In genomic region chr7:126297579-126298460, GRCm38 (mm10) we compare ENCODE assay signal across 10 mouse cellular contexts. TPM values are rescaled to one million over a fixed set of nuclear protein-coding genes. Genes with fewer than 3 reads are reported as not detected.
DNase-seq lines count a peak whose midpoint lies in the region; ATAC-seq and TF ChIP-seq lines count a peak whose summit lies in the region.
"Had no signal": no experiment of that assay in that cellular context is flagged by ENCODE, and none has a peak within 500 bp of the region (broad histone marks: within the 10 kb centered on the region; RNA-seq: fewer than 3 reads in every experiment).

No protein-coding gene starts in this region.

- no peaks in the 10 kb centered on the region for H3K4me1 ChIP-seq in liver, postnatal 0 days (ENCODE audit: insufficient read depth)
- no peaks in the 10 kb centered on the region for H3K4me1 ChIP-seq in liver, embryonic 12.5 days
- H3K4me1 ChIP-seq in ES-E14 (ENCODE audit: control insufficient read depth in 2 of 2, insufficient read depth in 2 of 2, low read length in 2 of 2, poor library complexity in 1 of 2) = peaks cover 8 to 17% of the 10 kb centered on the region in 2 experiments; a peak in 3 of 4 replicates
- 0 out of 2 replicates have a peak, but pooled peaks cover 3% of the 10 kb centered on the region for H3K4me1 ChIP-seq in neural tube, embryonic 15.5 days
- H3K4me1 ChIP-seq: hindbrain, embryonic 15.5 days had no signal

- no peaks in the 10 kb centered on the region for H3K27me3 ChIP-seq in liver, postnatal 0 days (ENCODE audit: insufficient read depth, low read length)
- H3K27me3 ChIP-seq in liver, embryonic 12.5 days (replicated peaks) = peaks cover 18% of the 10 kb centered on the region
- H3K27me3 ChIP-seq in neural tube, embryonic 15.5 days (replicated peaks) = no peaks in the 10 kb centered on the region
- H3K27me3 ChIP-seq: hindbrain, embryonic 15.5 days; neural tube, embryonic 12.5 days had no signal

- TF ChIP-seq CTCF in gastrocnemius, adult 2 months (IDR thresholded peaks at IDR 0.05) = peak; percentile 92
- TF ChIP-seq CTCF in liver, postnatal 0 days (IDR thresholded peaks at IDR 0.05; ENCODE audit: low read depth) = peak; percentile 71

- H3K9ac ChIP-seq in liver, postnatal 0 days (replicated peaks) = no peak overlapping the region
- H3K9ac ChIP-seq in liver, embryonic 12.5 days = no peak overlapping the region
- H3K9ac ChIP-seq in ES-E14 (ENCODE audit: insufficient read depth, low read depth, low read length, poor library complexity, severe bottlenecking) = no peak overlapping the region
- H3K9ac ChIP-seq in neural tube, embryonic 15.5 days (replicated peaks) = no peak overlapping the region
- H3K9ac ChIP-seq: hindbrain, embryonic 15.5 days; neural tube, embryonic 12.5 days had no signal

- WGBS in liver, postnatal 0 days (ENCODE audit: insufficient replicate concordance) = 62% methylated on average over 8 of the region's 8 CpGs
- 57% methylated on average over 8 of the region's 8 CpGs for WGBS in liver, embryonic 12.5 days (ENCODE audit: insufficient replicate concordance)
- WGBS in neural tube, embryonic 15.5 days = 71% methylated on average over 8 of the region's 8 CpGs

- H3K27ac ChIP-seq in gastrocnemius, adult 2 months = no peak overlapping the region
- H3K27ac ChIP-seq in liver, postnatal 0 days (ENCODE audit: low read depth) = no peak overlapping the region
- no peak overlapping the region for H3K27ac ChIP-seq in liver, embryonic 12.5 days
- H3K27ac ChIP-seq in ES-E14 (ENCODE audit: insufficient read depth, low read depth, low read length, poor library complexity, severe bottlenecking) = no peak overlapping the region
- no peak overlapping the region for H3K27ac ChIP-seq in neural tube, embryonic 15.5 days (replicated peaks)
- H3K27ac ChIP-seq: hindbrain, embryonic 15.5 days; neural tube, embryonic 12.5 days had no signal

- H3K4me2 ChIP-seq in liver, postnatal 0 days (ENCODE audit: low read depth, low read length) = no peak overlapping the region
- no peak overlapping the region for H3K4me2 ChIP-seq in liver, embryonic 12.5 days
- H3K4me2 ChIP-seq in neural tube, embryonic 15.5 days = no peak overlapping the region
- H3K4me2 ChIP-seq: hindbrain, embryonic 15.5 days; neural tube, embryonic 12.5 days had no signal

- no peak for ATAC-seq in liver, postnatal 0 days
- ATAC-seq in liver, embryonic 12.5 days = no peak
- peak; percentile 30; the same call in 1 of the 2 replicates for ATAC-seq in neural tube, embryonic 15.5 days (ENCODE audit: low FRiP score)

- DNase-seq in gastrocnemius, adult 2 months = no peak
- no peak for DNase-seq in gastrocnemius, postnatal 14 days
- DNase-seq in liver, postnatal 0 days = no peak
- DNase-seq in ES-E14 (ENCODE audit: low read depth, low spot score) = no peak
- peak; percentile 44 for DNase-seq in embryo, embryonic 11.5 days (ENCODE audit: low read depth, low spot score)
- no peak for DNase-seq in adrenal gland, adult 2 months

- intact Hi-C loops in gastrocnemius, adult 2 months (cut with DNase I) = loop anchor here (1.0 kb wide), 1 partner anchor 37 kb away; no protein-coding TSS in a partner anchor
- intact Hi-C loops in gastrocnemius, postnatal 14 days (cut with DNase I; ENCODE audit: low total_unique reads) = loop anchor here (2.0 kb wide), 1 partner anchor 35 kb away; no protein-coding TSS in a partner anchor

- H3K4me3 ChIP-seq in gastrocnemius, adult 2 months = no peak overlapping the region
- H3K4me3 ChIP-seq in liver, postnatal 0 days (ENCODE audit: low read depth, low read length) = no peak overlapping the region
- no peak overlapping the region for H3K4me3 ChIP-seq in liver, embryonic 12.5 days
- H3K4me3 ChIP-seq in ES-E14 (ENCODE audit: insufficient read depth in 1 of 2, low read depth in 1 of 2, low read length in 2 of 2, poor library complexity in 1 of 2, severe bottlenecking in 1 of 2) = no peak overlapping the region
- H3K4me3 ChIP-seq in neural tube, embryonic 15.5 days (replicated peaks) = no peak overlapping the region
- H3K4me3 ChIP-seq: hindbrain, embryonic 15.5 days; neural tube, embryonic 12.5 days had no signal

- in situ Hi-C loops in ES-E14 (cut with MboI; ENCODE audit: low sequenced_read_pairs in 2 of 2, unreplicated experiment in 2 of 2) = no loop called here

- H3K36me3 ChIP-seq in liver, postnatal 0 days (replicated peaks; ENCODE audit: insufficient read depth, low read length) = peaks cover 5% of the 10 kb centered on the region; the same call in 1 of the 2 replicates
- H3K36me3 ChIP-seq in liver, embryonic 12.5 days = no peaks in the 10 kb centered on the region
- peaks cover 4% of the 10 kb centered on the region for H3K36me3 ChIP-seq in ES-E14 (ENCODE audit: control insufficient read depth, insufficient read depth, low read length, poor library complexity, severe bottlenecking)
- H3K36me3 ChIP-seq in neural tube, embryonic 15.5 days = peaks cover 19% of the 10 kb centered on the region

- no peak for TF ChIP-seq EP300 in liver, postnatal 0 days (IDR thresholded peaks at IDR 0.05; ENCODE audit: low read depth)

- no peaks in the 10 kb centered on the region for H3K9me3 ChIP-seq in liver, postnatal 0 days (ENCODE audit: low read length)
- no peaks in the 10 kb centered on the region for H3K9me3 ChIP-seq in liver, embryonic 12.5 days (replicated peaks)
- no peaks in the 10 kb centered on the region for H3K9me3 ChIP-seq in ES-E14 (ENCODE audit: control insufficient read depth, insufficient read depth, low read depth, low read length)
- H3K9me3 ChIP-seq in neural tube, embryonic 15.5 days (replicated peaks) = no peaks in the 10 kb centered on the region
- H3K9me3 ChIP-seq: hindbrain, embryonic 15.5 days; neural tube, embryonic 12.5 days had no signal

TF ChIP-seq in ES-E14, 5 proteins besides CTCF, POLR2A, EP300 and RAD21:
- TF ChIP-seq ZC3H11A (IDR thresholded peaks at IDR 0.05; ENCODE audit: borderline replicate concordance, low read depth, low read length) (peak; percentile 62; the same call in 1 of the 2 replicates), HCFC1 (IDR thresholded peaks at IDR 0.05; ENCODE audit: borderline replicate concordance, insufficient read depth, low read length) (no peak), MAFK (IDR thresholded peaks at IDR 0.05; ENCODE audit: insufficient read depth, low read depth, low read length) (no peak), CHD2 (IDR thresholded peaks at IDR 0.05; ENCODE audit: low read depth, low read length) (peak; percentile 92), ZNF384 (IDR thresholded peaks at IDR 0.05; ENCODE audit: low read depth, low read length) (peak; percentile 77)

RNA-seq across cellular contexts. Expression of gene Sbk1, which starts 25.4 kb away (rescaled TPM):
- total RNA-seq in gastrocnemius, adult 2 months (2021) = 10 to 100 TPM; 13.6 to 21.9 TPM
- 10 to 100 TPM; 22.4 to 35.2 TPM for total RNA-seq in gastrocnemius, postnatal 14 days (2021)
- 5.2 and 6.5 TPM in 2 replicates for polyA plus RNA-seq in liver, postnatal 0 days (2015; fragmentation: Nextera tagmentation; extraction: Ambion mirVana)
- 4.2 and 5.0 TPM in 2 replicates for polyA plus RNA-seq in liver, embryonic 12.5 days (2016; fragmentation: Nextera tagmentation; extraction: Ambion mirVana)
- total RNA-seq in ES-E14 (2012; rRNA removed) = 18.6 and 34.6 TPM in 2 replicates
- polyA plus RNA-seq in neural tube, embryonic 15.5 days (2015; fragmentation: Nextera tagmentation; extraction: Ambion mirVana) = 143 and 182 TPM in 2 replicates
- total RNA-seq in adrenal gland, adult 2 months (2021) = 10 to 100 TPM; 32.4 to 91.1 TPM
- polyA plus RNA-seq in adrenal gland, adult 2 months (2012; rRNA removed) = 112 and 178 TPM in 2 replicates
